Mouse (Mus musculus) T-helper 2 cell (primary cell): Measurements from ENCODE around the gene Robo1.

Experiments
- in situ Hi-C: fragments of 300-600 bp; cut with MboI, MseI; formaldehyde crosslinking; loops from one replicate; pipeline ENCODE4 v1.15.1; 2025; ENCODE audit warnings: high pct_unique_total_duplicates

The Robo1 gene

DNA sequence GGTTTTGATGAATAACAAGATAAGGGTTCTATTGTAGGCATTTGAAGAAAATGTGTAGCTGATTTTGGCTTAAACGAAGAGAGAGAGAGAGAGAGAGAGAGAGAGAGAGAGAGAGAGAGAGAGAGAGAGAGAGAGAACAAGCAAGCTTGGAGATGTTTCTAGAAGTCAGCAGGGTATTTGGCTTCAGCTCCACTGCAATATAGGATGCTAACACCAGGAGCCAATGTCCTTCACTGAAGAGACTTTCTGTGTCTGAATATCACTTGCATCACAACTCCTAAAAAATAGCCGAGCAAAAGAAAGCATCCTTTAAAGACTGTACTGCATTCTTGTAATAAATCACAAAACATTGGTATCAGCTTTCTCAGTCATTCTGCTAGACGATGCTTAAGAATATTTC, 503.8 kb downstream of the Robo1 start:
- in situ Hi-C loops: no loop called here

DNA sequence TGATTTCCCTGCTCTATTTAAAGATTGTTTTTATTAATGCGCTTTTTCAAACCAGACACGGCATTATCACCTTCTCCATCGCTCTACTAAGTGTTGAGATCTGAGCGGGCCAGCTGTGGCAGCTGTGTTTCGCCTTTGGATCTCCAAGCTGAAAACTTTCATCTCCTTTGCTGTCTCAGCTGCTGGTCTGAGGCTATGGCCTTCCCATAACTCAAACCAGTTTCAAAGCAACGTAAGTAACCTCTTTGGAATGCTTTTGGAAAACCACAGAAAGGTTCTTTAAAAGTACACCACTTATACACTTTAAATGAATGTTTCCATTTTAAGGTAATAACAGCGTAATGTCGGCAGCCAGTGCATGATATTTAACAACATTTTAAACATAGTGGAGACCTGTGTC, 520.3 kb downstream of the Robo1 start:
- in situ Hi-C loops: no loop called here

DNA sequence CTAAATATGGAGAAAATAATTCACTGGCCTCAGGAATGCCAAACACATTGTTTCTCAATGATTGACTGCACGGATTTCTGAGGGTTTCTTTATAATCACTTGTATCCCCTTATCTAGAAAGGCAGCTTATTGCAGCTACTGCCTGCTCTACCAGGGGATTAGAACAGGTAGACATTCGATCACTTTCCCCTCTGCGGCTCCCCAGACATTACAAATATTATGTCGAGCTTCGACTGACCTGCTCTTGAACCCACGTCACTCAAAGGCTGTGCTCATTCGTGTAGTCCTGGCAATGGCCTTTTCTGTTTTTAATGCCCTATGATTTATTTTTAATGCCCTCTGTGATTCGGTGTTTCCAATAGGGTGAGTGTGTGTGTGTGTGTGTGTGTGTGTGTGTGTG, 521.4 kb downstream of the Robo1 start:
- in situ Hi-C loops: no loop called here

DNA sequence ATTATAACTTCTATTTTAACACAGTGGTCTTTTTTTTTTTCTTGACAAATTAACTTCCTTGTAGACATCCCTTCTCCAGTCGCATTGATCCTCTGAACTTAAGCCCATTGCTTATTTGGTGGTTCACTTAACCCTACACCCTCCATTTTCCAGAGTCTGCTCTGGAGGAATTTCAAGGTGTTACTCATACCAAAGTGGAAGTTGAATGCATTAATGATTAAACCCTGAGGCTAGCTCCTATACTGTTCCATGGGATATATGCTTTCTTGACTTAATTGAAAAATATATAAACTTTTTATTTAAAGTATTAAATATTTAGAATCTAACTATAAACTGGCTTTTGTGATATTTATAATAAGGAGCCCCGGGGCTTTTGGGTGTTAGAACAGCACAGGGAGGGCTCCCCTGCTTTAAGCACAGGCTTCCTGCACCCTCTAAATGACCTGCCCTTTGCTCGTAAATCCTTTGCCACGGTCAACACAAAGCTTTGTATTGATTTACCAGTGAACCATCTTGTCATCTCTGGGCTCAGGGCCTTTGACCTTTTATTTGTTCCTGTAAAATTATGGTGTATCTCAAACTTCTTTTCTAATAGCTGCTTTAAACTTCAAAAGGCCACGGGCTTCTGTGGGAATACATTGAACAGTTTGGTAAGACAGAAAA, 522.4 kb downstream of the Robo1 start:
- in situ Hi-C loops: no loop called here

DNA sequence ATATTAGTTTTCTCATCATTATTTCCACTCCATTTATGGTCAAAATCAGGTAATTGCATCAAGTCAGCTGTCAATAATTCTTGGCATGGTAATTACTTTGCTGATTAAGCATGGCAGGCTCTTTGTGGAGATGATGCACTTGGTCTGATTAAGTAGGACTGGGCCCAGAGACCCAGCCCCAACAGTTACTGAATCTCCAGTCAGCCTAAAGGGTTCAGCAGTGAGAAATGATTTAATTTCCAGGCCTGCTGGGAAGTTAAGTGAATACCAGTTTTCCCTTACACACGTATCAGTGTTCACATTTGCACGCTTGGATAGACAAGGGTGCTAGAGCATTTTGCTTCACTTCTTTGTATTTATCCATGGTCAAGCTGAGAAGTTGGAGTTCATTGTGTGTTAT, 526.2 kb downstream of the Robo1 start:
- in situ Hi-C loops: no loop called here

DNA sequence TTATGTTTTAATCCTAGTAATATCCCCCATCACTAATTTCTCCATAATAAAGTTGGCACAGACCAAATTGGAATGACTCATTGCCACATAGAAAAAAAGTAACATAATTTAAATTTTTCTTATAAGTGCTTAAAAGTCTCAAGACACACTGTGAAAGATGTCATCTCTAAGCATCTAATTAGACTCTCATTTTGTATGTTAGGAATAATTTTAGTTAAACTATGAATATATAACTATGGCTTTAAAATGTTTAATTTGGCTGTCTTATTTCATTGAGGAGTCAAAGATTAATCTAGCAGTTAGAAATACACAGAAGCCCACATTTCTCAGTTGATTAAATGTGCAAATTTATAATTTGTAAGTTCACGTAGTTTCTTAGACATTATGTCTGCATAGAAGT, 530.9 kb downstream of the Robo1 start:
- in situ Hi-C loops: no loop called here

DNA sequence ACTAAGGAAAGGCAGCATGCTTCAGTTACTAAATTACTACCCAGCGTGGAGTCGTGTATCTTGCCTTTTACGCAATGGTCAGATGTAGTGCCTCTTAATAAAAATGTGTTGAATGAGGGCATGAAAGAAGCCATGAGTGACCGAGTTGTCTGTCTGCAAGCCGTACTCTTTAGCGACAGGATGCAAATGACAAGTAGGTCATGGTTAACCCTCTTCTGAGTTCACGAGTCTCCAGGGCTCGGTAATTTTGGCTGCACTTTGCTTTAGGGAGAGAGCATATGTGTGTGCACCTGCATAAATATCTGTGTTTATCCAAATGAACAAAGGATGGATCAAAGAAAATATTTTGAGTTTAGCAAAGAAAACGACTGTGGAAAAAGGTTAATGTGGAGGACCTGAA, 533.0 kb downstream of the Robo1 start:
- in situ Hi-C loops: no loop called here

DNA sequence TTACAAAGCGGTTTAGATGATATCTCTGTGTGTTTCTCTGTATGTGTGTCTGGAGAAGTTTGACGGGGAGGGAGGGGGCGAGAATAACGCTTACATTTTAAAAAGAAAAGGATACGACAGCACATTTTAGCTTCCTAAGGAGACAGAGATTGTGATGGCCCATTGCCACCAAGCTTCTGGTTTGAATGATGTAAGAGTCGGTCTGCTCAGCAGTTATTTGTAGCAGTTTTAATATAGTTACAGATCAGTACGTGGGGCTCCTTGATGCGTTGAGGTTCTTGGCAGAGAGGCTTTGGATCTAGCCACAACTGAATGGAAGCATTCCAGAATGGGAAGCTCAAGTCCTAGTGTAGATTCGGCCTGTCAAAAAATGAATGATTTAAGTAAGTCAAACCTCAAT, 546.0 kb downstream of the Robo1 start:
- in situ Hi-C loops: no loop called here

DNA sequence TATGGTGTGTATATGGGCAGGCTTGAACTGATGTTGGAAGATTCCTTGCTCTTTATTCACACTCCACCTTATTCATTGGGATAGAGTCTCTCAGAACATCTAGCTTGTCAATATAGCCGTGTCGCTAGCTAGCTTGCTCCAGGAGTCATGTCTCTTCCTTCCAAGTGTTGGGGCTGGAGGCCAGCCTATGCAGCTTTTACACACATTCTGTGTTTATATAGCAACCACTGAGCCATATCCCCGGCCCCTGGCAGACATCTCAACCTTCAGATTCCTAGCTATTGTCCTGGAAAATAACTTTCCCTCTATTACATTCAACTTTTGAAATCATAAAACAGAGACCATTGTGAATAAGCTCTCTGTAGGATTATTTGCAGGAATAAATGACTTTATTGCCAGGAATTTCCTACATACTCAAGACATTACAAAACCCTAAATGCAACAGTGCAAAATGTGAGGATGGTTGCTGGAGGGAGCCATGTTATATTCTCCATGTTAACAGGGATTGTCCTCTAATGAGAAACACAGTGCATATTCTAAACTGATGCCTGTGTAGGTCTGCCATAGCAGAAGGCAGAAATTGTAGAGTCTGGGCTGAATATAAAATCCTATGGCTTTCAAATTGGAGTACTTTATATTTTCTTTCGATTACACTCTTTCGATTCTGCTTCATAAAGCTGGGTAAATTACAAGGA, 546.9 kb downstream of the Robo1 start:
- in situ Hi-C loops: no loop called here

DNA sequence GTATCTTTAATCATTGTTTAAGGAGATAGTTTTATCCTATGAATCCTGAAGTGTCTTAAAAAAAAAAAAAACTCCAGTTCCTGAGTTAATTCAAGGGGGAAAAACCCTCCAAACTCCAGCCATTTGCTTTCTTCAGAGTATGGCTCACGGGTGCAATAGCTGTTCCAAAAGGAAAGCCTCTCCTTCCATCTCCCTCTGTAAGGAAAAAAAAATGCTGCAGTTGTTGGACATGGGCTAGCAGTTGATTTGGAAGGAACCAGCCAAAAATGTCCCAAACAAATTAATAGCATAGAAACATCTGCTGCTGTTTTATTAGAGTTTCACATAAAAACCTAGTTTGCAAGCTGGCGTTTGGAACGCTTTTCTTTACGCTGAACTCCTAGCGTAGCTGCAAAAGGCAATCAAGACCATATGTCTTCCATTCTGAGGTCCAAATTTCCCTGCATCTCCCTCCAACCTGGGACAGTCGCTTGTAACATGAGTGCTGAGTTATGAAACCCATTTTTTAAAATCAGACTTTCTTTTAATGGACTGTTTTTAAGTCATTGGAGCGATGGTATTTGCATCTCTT, 553.7 kb downstream of the Robo1 start:
- in situ Hi-C loops: no loop called here

DNA sequence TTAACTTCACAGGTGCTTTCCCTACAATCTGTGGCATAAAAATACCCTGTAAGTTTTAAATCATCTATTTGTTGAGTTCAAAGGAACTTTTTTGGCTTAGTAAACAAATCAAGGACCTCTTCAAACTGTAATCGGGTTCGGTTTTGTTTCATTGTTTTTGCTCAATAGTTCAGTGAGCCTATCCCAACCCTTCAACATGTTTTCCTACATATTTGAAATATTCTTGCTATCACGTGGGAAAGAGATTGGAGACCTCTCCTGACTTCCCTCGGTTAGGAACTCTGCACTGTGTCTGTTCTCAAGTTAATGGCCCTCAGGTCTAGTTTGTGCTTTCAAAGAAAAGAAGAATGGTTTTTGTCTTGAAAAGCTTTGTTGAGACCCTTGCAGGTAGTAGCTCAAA, 557.9 kb downstream of the Robo1 start:
- in situ Hi-C loops: no loop called here

DNA sequence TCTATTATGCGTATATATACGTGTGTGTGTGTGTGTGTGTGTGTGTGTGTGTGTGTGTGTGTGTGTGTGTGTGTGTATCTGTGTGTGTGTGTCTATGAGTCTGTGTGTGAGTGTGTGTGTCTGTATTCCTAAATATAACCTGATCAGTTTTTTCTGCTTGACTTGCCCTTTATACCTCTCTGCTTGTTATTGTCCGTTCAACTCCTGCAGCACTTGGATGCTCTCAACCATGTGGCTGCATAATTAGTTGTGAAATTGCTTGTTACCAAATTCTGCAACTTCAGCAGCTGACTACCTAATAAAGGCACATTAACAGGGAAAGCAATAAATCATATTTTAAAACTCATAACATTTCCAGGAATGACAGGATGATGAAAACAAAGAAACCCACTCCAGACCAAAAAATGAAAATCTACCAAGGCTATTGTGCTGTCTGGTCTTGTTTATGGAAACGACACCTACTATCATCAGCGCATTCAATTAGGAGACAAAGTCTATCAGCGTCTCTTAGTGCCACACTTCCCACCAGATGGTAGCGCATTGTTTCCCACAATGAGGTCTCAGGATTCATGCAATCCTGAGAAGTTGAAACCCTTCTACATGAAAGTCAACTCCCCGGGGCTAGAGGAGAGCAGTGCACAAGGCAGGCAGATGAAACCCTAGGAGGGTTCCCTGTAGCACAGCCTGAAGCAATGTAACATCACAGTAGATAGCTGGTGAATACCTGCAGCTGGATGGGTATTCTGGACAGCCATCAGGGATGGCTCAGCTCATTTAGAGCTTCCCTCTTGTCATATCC, 567.0 kb downstream of the Robo1 start:
- in situ Hi-C loops: no loop called here

DNA sequence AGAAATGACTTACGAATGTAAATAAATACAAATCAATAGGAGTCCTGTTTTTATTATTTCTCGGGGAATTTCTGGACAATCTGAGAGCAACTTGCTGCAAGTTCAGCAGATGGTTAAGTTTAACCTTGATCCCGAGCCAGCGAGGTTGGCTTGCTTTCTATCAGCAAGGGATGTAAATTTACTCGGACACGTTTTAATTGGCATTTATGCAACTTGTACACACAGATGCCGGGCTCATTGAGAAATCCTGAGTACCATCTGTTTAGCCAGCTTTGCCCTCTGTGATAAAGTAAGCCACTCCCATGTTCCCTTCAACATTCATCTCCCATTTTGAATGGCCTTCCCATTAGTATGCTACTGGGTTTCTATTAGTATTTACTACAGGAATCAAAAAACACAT, 580.0 kb downstream of the Robo1 start:
- in situ Hi-C loops: no loop called here

DNA sequence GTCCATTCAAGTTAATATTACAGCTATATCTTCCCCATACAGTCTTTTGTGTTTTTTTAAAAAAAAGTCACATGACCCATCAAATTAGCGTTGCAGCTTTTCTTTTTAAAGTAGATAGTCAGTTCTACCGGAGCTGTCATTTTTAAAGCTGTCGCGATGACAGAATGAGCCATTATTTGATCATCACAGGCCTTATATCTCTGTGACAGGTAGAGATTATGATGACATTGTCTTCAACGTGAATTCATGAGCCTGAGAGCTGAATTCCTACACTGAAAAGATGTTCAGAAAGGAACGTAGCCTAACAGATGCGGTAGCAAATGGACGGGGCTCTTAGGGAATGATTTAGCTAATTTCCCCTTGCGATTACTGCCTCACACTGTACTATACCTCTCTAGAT, 581.3 kb downstream of the Robo1 start:
- in situ Hi-C loops: no loop called here

DNA sequence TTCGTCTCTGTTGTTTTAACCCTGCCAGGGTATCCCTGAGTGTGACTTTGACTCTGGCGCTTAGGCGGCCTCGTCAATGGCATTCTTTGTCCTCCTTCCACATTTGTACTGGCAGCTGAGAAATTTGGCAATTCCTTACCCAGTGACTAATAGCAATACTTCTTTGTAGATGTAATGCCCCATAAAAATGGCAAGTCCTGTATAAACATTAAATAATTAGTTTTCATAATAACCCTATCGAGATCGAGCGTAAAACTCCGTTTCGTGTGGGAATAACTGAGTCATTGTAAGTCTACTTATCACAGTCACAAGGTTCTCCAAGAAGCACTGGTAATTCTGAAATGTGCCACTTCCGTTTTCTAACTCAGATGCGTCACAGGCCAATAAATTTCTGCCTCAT, 589.0 kb downstream of the Robo1 start:
- in situ Hi-C loops: no loop called here

DNA sequence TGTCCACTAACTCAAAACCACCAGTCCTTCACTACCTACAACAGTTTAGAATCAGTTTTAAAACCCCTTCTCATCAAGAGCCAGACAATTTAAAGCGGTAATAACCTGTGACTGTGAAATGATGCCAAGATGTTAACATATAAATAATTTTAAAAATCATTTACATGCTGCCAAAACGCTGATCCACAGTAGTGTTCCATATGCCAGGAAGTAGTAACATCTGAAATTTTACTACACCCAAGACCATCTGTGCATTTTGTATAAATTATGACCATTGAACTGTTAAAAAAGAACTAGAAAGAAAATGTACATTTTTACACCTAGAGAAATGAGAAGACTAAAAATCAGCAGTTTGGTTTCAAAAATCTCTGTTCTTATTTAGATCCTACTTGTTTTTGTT, 600.8 kb downstream of the Robo1 start:
- in situ Hi-C loops: no loop called here

DNA sequence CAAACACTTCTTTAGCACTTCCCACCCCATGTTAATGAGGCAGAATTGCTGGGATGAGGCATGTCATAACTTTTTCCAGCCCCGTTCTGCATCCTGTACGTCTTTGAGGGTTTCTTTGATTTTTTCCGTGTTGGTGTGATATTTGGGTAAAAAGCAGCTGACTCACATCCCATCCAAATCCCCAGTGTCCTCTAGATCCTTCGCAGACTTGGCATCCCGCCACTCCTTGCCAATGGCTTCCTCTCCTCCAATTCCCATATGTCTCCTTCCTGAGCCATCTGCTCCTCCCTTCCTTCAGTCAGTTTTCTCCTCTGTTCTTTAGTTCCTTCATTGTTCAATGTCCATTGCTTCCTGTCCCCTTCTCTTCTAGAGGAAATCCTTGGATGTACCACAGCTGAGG, 605.0 kb downstream of the Robo1 start:
- in situ Hi-C loops: no loop called here

DNA sequence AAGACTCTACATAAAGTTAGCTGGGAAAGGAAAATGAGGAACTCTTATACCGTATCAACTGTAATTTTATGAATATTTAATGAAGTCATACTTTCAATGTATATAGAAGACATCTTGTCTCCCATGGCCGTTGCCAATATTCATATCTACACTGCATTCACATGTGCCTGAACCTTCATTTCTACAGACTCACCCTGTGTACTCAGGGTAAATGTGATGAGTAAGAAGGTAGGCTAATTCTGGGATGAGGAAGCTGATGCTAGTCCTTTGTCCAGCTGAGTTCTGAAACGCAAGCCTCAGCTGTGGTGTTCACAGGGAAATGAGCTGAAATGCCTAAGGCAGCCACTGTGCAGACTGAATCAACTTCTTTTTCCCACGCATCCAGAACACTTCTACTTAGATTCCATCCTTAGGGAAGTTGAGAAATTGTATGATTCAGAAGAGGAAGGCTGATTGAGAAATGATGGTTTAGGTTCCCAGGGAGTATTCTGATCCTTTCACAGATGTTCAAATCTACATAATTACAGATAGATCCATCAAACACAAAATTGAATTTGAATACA, 606.0 kb downstream of the Robo1 start:
- in situ Hi-C loops: no loop called here

DNA sequence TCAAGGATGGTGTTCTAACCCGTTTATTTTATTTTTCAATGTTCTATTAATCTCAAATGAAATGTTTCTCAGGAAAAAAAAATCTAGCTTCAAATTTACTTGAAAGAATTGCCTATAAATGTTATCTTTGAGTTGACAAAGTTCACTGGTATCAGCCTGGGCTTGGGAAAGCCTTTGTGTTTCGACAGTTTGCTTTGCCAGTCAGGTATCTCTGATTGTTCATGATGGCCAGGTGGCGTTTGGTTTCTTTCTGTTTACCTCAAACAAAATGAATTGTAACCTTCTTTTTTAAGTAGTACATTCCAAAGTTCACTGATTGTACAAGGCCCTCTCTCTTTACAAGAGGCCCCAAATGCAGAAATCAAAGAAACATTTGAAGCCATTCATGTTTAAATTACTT, 611.9 kb downstream of the Robo1 start:
- in situ Hi-C loops: no loop called here

DNA sequence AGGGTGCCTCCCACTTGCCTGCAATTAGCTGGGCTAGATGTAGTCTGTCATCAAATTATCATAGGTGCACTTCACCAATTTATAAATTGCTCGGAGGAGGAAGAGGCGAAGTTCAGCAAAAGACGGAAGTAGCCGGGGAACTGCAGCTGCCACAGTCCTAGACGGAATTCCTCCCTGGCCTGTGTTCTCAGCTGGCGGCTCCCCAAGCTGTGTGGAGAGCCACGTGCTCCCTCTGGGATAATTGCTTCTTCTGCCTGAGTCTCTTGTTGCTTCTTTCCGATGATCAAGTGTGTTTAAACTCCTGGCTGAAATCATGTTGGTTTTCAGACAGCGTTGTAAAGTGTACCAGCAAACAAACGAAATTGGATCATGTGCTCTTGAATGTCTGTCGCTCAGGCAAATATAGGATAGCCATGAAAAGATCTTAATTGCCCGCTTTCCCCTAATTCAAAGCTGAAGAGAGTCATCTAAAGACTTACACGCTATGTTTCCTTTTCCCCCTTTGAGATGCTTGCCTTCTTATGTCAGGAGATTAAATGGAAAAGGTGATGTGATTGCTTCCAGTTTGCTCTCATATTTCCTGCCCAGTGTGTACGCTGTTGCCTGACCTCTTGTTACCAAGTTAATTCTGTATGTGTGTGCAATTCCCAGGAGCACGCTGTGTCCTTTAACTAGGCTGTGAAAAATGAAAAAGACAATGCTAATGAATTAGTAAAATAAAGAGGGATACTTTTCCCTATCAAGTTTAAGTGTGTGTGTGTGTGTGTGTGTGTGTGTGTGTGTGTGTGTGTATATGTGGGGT, 616.5 kb downstream of the Robo1 start:
- in situ Hi-C loops: no loop called here

DNA sequence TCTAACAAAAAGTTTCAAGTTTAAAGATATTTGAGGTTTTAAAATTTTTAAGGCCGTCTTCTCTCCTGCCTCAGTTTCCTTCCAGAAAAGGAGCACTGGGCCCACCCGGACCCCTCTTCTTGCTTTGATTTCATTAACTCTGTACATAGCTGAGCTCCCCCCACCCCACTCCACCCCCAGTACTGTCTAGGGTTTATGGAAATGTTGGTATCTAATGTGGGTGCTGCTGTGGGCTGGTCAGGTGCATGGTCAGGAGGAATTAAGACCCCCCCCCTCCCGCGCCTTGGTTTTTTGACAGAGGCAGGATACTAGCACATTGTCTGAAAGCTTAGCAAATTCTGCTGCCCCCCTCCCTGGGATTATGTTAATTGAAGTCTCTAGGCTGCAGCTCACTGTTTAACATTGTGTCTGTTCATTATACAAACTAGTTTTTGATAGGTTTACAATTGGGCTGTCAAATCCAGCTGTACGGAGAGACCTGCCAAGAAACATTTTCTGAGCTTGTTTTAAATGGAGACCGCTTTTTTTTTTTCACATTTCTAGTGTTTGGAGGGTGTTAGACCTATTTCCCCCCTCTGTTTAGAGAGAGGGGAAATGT, 620.5 kb downstream of the Robo1 start:
- in situ Hi-C loops: no loop called here
